Mouse (Mus musculus): ENCODE data around the gene Spata7. TPM values are rescaled to one million over a fixed set of nuclear protein-coding genes. Genes with fewer than 3 reads are reported as not detected.

Gene Spata7
- 2.7 and 3.3 TPM in 2 replicates for polyA plus RNA-seq (2015; fragmentation: Nextera tagmentation; extraction: Ambion mirVana)

DNA sequence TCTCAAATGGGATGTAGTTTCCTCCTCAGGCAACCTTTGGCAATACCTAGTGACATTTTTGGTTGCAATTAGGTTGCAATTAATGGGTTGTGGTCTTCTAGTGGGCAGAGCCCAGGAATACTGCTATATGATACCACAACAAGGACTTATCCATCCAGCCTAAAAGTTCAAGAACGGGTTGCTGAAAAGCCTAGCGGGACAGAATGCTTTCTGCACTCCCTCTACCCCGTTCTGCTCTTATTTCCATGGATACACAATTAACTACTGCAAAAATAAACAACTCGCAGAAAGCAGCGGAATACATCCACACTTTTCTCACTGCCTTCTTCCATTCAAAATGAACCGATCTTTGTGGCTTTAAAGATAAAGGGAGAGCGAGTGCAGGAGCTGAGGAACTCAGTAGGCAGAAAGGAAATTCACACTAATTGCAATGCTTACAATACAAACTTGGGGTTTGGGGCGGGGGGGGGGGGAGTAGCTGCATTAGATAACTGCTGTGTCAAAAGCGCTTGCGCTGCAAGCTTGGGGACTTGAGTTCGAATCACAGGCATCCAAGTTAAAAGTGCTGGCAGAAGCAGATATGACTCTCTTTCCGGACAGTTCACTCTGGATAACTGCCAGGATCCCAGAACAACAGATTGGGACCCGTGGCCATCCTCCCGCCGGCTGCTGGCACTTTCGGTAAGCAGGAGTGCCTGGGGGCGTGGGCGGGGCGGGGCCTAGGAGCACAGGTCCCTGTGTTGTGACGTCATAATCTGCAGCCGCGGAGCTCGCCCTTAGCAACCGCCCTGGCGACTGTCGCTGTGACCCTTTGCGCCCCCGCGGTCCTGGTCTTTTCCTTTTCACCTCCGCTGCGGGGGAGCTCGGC, at the start of gene Spata7:
Gene Spata7 (plus strand): TSS at position 766 of the 868 bp plus-strand sequence.
- TF ChIP-seq CTCF (IDR thresholded peaks at IDR 0.05; ENCODE audit: low read depth), result no peak
- Histone ChIP-seq H3K36me3 (ENCODE audit: control insufficient read depth, insufficient read depth) (no peaks in the 10 kb centered on the region), H3K4me2 (replicated peaks; ENCODE audit: low read depth) (peak within 1 kb of the TSS; percentile 74), H3K9me3 (ENCODE audit: control insufficient read depth) (no peaks in the 10 kb centered on the region), H3K27me3 (replicated peaks; ENCODE audit: control insufficient read depth, insufficient read depth, low read length) (no peaks in the 10 kb centered on the region), H3K27ac (ENCODE audit: low read depth, low read length) (no peak within 1 kb of the TSS), H3K9ac (ENCODE audit: low read depth, low read length) (peak within 1 kb of the TSS; percentile 52), H3K4me1 (replicated peaks; ENCODE audit: control insufficient read depth, insufficient read depth, low read length) (no peaks in the 10 kb centered on the region), H3K4me3 (ENCODE audit: low read depth, low read length) (peak within 1 kb of the TSS; percentile 89)
- WGBS, result 3% methylated on average over 32 of the region's 32 CpGs
- peak; percentile 91 for ATAC-seq

DNA sequence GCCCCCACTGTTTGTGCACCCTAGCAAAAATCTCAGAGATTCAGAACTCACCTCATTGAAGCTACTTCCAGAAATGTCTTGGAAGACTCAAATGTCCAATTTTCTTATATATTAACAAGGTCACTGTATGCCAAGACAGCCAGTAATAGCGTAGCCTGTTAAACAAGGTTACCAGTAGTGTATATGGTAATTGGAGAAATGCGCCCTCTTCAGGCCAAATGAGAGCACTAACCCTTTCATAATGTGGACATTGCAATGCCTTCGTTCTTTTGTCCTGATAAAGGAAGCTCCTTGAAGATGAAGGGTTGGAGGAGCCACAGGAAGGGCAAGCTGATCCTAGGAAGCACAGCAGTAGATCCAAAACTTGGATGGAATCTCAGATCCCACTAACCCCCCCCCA, 42.7 kb upstream of the Spata7 start:
- Histone ChIP-seq H3K4me1 (replicated peaks; ENCODE audit: control insufficient read depth, insufficient read depth, low read length) (no peaks in the 10 kb centered on the region), H3K36me3 (ENCODE audit: control insufficient read depth, insufficient read depth) (no peaks in the 10 kb centered on the region), H3K4me3 (ENCODE audit: low read depth, low read length) (no peak overlapping the region), H3K27ac (ENCODE audit: low read depth, low read length) (no peak overlapping the region), H3K27me3 (replicated peaks; ENCODE audit: control insufficient read depth, insufficient read depth, low read length) (no peaks in the 10 kb centered on the region), H3K9me3 (ENCODE audit: control insufficient read depth) (no peaks in the 10 kb centered on the region), H3K9ac (ENCODE audit: low read depth, low read length) (no peak overlapping the region), H3K4me2 (replicated peaks; ENCODE audit: low read depth) (no peak overlapping the region)
- 37% methylated on average over 3 of the region's 3 CpGs for WGBS
- ATAC-seq, result no peak
- peak; percentile 52 for TF ChIP-seq CTCF (IDR thresholded peaks at IDR 0.05; ENCODE audit: low read depth)

DNA sequence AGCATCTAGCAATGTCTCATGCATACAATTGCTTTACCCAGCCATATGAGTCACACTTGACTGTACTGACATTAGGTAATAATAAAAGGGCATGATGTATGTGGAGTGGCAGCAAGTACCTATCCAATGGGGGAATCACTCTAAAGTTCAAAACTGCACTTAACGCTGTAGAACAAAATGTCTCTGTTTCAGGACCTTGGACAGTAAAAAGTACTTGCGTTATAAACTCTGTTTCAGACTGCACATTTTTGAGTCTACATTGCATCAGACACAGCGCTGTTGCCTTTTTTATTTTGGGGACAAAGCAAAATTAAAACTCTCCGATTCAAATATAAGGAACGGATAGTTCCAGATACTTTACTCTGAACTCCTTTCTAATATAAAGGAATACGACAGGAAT, 39.4 kb upstream of the Spata7 start:
- H3K9me3 ChIP-seq (ENCODE audit: control insufficient read depth), result no peaks in the 10 kb centered on the region; the same call in 1 of the 2 replicates
- no peak overlapping the region for H3K9ac ChIP-seq (ENCODE audit: low read depth, low read length)
- WGBS, result 61% methylated on average over 6 of the region's 6 CpGs
- H3K27me3 ChIP-seq (replicated peaks; ENCODE audit: control insufficient read depth, insufficient read depth, low read length), result no peaks in the 10 kb centered on the region
- no peak overlapping the region for H3K27ac ChIP-seq (ENCODE audit: low read depth, low read length)
- H3K4me3 ChIP-seq (ENCODE audit: low read depth, low read length), result no peak overlapping the region
- H3K4me2 ChIP-seq (replicated peaks; ENCODE audit: low read depth), result no peak overlapping the region
- H3K4me1 ChIP-seq (replicated peaks; ENCODE audit: control insufficient read depth, insufficient read depth, low read length), result no peaks in the 10 kb centered on the region
- no peaks in the 10 kb centered on the region for H3K36me3 ChIP-seq (ENCODE audit: control insufficient read depth, insufficient read depth)
- TF ChIP-seq CTCF (IDR thresholded peaks at IDR 0.05; ENCODE audit: low read depth), result no peak
- ATAC-seq, result no peak

DNA sequence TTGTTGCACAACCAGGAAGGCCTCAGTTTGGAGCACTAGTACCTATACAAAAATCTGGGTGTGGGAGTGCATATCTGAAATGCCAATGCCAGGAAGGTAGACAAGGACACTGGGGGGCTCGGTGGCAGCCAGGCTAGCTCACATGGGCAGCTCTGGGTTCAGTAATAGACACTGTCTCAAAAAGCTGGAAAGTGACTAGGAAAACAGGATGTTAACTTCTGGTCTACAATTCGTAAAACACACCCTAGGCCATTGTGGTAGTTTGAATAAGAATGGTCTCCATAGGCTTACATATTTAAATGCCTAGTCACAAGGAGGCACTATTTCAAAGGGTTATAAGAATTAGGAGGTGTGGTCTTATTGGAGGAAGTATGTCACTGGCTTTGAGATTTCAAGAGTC, 36.9 kb upstream of the Spata7 start:
- H3K27me3 ChIP-seq (replicated peaks; ENCODE audit: control insufficient read depth, insufficient read depth, low read length), result no peaks in the 10 kb centered on the region
- H3K4me3 ChIP-seq (ENCODE audit: low read depth, low read length), result no peak overlapping the region
- H3K9ac ChIP-seq (ENCODE audit: low read depth, low read length), result no peak overlapping the region
- H3K36me3 ChIP-seq (ENCODE audit: control insufficient read depth, insufficient read depth), result no peaks in the 10 kb centered on the region
- ATAC-seq, result no peak
- 88% methylated on average over 2 of the region's 2 CpGs for WGBS
- no peak for TF ChIP-seq CTCF (IDR thresholded peaks at IDR 0.05; ENCODE audit: low read depth)
- H3K4me1 ChIP-seq (replicated peaks; ENCODE audit: control insufficient read depth, insufficient read depth, low read length), result no peaks in the 10 kb centered on the region
- no peaks in the 10 kb centered on the region; the same call in 1 of the 2 replicates for H3K9me3 ChIP-seq (ENCODE audit: control insufficient read depth)
- H3K4me2 ChIP-seq (replicated peaks; ENCODE audit: low read depth), result no peak overlapping the region
- no peak overlapping the region for H3K27ac ChIP-seq (ENCODE audit: low read depth, low read length)

DNA sequence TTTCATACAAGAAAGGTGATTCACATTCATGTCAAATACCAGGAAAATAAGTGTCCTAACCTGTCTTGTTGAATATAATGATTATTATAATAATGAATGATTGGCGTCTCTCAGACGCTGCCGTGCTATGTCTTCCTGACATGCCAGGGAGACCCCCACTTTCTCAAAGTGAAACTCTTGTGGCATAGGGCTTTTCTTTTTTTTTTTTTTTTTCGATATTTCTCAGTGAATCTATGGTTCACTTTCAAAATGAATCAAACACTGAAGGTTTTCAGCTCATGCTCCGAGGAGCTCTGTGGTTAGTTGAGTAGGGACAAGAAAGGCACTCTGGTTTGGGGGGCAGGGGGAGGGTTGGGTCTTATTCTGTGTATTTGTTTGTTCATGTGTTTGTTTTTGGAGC, 27.1 kb upstream of the Spata7 start:
- Histone ChIP-seq H3K27me3 (replicated peaks; ENCODE audit: control insufficient read depth, insufficient read depth, low read length) (no peaks in the 10 kb centered on the region), H3K36me3 (ENCODE audit: control insufficient read depth, insufficient read depth) (no peaks in the 10 kb centered on the region), H3K4me3 (ENCODE audit: low read depth, low read length) (no peak overlapping the region), H3K9me3 (ENCODE audit: control insufficient read depth) (no peaks in the 10 kb centered on the region), H3K9ac (ENCODE audit: low read depth, low read length) (no peak overlapping the region), H3K27ac (ENCODE audit: low read depth, low read length) (no peak overlapping the region), H3K4me1 (replicated peaks; ENCODE audit: control insufficient read depth, insufficient read depth, low read length) (no peaks in the 10 kb centered on the region), H3K4me2 (replicated peaks; ENCODE audit: low read depth) (no peak overlapping the region)
- WGBS, result 84% methylated on average over 5 of the region's 5 CpGs
- ATAC-seq, result no peak
- TF ChIP-seq CTCF (IDR thresholded peaks at IDR 0.05; ENCODE audit: low read depth), result no peak

DNA sequence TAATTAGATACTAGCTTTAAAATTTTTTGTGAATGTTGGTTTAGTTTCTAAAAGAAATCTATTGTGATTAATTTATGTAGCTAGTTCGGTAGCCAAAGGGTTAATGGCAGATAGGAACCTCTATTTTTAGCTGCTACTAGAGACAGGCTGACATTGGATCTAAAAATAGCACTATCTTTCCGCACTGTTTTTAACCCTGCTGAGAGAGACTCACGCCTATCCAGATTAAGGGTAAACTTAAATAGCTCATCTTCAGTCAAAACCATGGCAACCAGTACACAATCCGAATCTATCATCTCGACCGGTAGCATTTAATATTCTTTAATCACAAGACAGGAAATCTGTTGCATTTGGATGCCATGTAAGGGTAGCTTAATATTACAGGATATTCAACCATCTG, 25.8 kb upstream of the Spata7 start:
- no peaks in the 10 kb centered on the region for H3K27me3 ChIP-seq (replicated peaks; ENCODE audit: control insufficient read depth, insufficient read depth, low read length)
- TF ChIP-seq CTCF (IDR thresholded peaks at IDR 0.05; ENCODE audit: low read depth), result no peak
- H3K4me3 ChIP-seq (ENCODE audit: low read depth, low read length), result no peak overlapping the region
- H3K27ac ChIP-seq (ENCODE audit: low read depth, low read length), result no peak overlapping the region
- H3K9ac ChIP-seq (ENCODE audit: low read depth, low read length), result no peak overlapping the region
- H3K4me1 ChIP-seq (replicated peaks; ENCODE audit: control insufficient read depth, insufficient read depth, low read length), result no peaks in the 10 kb centered on the region
- no peaks in the 10 kb centered on the region for H3K36me3 ChIP-seq (ENCODE audit: control insufficient read depth, insufficient read depth)
- WGBS, result 30% methylated on average over 6 of the region's 6 CpGs
- no peak for ATAC-seq
- H3K9me3 ChIP-seq (ENCODE audit: control insufficient read depth), result no peaks in the 10 kb centered on the region
- no peak overlapping the region for H3K4me2 ChIP-seq (replicated peaks; ENCODE audit: low read depth)
